Mouse (Mus musculus) hindlimb bud, embryonic 11.5 days (tissue): ENCODE results near the gene Rps28.

Experiments used
- DNase-seq: peaks from one replicate; pipeline ENCODE4 v3.0.0-alpha.2; 2012; ENCODE audit warnings: low read depth, low spot score; ENCODE audit errors: extremely low spot score

Gene Rps28

DNA sequence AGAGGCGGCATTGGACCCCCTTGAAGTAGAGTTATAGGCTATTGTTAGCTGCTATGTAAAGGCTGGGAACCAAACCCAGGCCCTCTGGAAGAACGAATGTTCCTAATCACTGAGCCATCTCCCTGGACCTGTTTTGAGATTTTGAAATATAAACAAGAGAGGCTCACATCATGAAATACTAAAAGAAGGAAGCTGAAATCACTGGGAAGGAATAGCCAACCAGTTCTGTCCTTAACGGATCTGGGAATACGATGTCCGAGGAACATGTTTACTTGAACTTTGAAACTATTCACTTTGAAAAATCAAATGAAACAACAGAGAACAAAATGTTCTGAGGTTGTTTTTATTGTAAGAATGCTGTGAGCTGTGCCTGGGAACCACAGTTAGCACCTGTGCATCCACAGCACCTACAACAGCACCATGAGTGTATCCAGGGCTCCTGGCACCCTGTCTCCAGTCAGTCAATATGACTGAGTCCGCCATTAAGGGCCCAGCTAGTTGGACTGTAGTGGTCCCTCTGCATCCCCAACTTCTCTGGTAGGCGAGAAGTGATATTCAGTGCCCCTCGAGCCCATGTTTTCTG, 49.7 kb downstream of the Rps28 start:
- DNase-seq: no peak

DNA sequence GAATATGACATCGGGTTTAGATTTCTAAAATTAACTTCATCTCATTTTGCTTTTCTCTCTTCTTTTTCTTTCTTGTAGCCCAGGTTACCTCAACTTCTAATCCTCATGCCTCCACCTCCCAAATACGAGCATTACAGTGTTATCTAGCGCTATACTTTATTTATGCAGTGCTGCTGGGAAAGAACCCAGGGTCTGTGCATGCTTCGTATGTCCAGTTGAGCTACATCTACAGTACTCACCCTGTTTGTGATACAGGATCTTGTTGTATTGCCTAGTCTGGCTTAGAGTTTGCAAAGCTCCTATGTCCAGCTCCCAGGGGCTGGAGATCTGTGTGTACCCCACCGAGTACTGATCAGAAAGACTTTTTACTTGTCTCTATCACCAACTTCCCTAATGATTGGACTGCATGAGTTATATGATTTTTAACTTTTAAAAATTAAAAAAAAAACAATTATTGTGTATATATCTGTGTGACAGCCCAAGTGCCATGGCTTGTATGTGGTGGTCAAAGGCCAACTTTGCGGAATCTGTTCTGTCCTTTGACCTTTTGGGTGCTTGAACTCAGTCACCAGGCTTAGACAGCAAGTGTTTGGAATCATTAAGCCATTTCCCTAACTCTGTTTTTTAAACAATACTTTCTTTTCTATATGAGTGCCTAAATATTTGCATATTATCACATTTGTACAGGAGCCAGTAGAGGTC, 50.3 kb downstream of the Rps28 start:
- no peak for DNase-seq

GRCm38 (mm10) chr17:33773426-33773825, 50.9 kb downstream of the Rps28 start:
- no peak for DNase-seq

- no peak for DNase-seq
Observed at GRCm38 (mm10) chr17:33771617-33772016, 52.7 kb downstream of the Rps28 start.
